Mouse (Mus musculus) heart, adult 10 weeks (tissue): ENCODE results near the gene Stx17. TPM values are rescaled to one million over a fixed set of nuclear protein-coding genes. Genes with fewer than 3 reads are reported as not detected.

Source experiments
- polyA plus RNA-seq: library from polyadenylated mRNA; stranded (reverse); fragments of 350-450 nt; fragmentation: Illumina TruSeq; extraction: RNeasy Lipid Tissue Mini Kit (QIAGEN cat#74804); gene quantifications from one replicate; pipeline ENCODE4 v1.2.3, GENCODE M21; 2014; ENCODE audit warnings: low read depth, low replicate concordance

The Stx17 gene
- 17.4 TPM for polyA plus RNA-seq

DNA sequence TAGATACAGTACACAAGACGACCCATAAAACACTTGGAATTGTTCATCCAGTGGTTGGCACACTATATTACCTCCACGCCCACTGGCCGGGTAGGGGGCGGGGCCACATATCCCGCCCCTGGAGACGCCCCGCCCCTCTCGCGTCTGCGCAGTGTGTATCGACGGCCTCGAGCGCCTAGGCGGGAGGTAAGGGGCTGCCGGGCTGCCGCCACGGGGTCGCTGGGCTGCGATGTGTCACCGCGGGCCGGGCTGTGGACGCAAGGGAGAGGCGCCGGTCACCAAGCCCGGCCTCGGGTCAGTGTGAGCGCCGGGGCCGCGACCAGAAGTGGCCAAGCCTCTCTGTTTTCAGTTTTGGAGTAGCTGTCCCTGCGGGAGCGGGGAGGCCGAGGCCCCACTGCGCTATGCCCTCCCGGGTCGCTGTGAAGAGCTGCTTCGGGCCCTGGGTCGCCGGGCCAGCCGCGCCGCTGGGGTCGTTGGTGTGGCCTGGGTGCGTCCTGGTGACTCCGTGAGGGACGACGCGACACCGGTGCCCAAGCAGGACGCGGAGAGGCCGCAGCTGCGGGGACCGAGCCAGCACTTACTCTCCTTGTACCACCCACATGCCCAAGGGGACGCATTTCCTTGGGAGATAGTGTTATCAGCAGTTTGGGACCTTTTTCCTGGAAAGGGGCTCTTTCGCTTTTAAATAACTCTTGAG is at the start of gene Stx17:
Stx17 (plus strand) TSS at position 143 of the 697 bp plus-strand sequence.

Other genes with a start within 250 kb of the Stx17 start
- 4.7 TPM for gene Nr4a3, start 79.8 kb upstream of the Stx17 start, polyA plus RNA-seq
- gene Erp44, start 154.6 kb downstream of the Stx17 start, polyA plus RNA-seq: 27.8 TPM
- 4.1 TPM for gene Invs, start 154.8 kb downstream of the Stx17 start, polyA plus RNA-seq